In the genomic region with DNA sequence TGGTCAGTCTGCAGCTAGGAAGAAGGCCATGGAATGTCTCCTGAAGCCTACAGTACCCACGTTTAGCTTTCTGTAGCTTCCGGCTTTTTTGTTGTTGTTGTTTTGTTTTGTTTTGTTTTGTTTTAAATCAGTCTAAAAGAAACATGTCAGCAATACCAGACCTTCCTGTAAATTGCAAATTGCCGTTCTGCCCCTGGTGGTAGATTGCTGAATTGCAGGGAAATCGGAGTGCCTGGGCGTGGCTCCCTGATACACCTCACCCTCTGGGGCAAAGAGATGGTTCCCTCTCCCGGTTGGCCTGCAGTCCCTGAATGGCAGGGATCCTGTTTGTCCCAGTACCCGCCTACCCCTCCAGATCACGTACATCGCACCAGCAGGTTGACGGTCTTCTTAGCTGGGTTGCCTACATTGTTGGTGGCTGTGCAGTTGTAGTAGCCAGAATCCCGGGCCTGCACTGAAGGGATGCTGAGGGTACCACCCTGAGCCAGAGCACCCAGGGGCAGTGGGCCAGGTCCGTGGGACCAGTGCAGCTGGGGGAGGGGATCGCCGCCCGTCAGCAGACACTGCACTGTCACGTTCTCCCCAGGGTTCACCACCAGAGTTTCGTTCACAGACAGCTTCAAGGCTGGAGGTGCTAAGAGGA, we compare ENCODE assay signal across 9 mouse cellular contexts.
DNase-seq lines count a peak whose midpoint lies in the region; TF ChIP-seq lines count a peak whose summit lies in the region.
"Had no signal": no experiment of that assay in that cellular context is flagged by ENCODE, and none has a peak within 500 bp of the region (broad histone marks: within the 10 kb centered on the region; RNA-seq: fewer than 3 reads in every experiment).

No protein-coding gene starts in this region.

- H3K27ac ChIP-seq in ES-Bruce4 (ENCODE audit: insufficient read depth, low read length) = no peak overlapping the region
- H3K27ac ChIP-seq: lung, embryonic 15.5 days had no signal

- no peaks in the 10 kb centered on the region for H3K36me3 ChIP-seq in ES-Bruce4 (ENCODE audit: control insufficient read depth, insufficient read depth, low read length, poor library complexity, severe bottlenecking)
- H3K36me3 ChIP-seq: lung, embryonic 15.5 days had no signal

- no peak; the same call in 1 of the 2 replicates for TF ChIP-seq EP300 in ES-Bruce4 (IDR thresholded peaks at IDR 0.05; ENCODE audit: insufficient read depth, low read depth, low read length)

- no peak for TF ChIP-seq POLR2A in ES-Bruce4 (IDR thresholded peaks at IDR 0.05; ENCODE audit: insufficient read depth, low read length)

- H3K9ac ChIP-seq in ES-Bruce4 (ENCODE audit: low read depth, poor library complexity, severe bottlenecking) = no peak overlapping the region
- H3K9ac ChIP-seq: lung, embryonic 15.5 days had no signal

- peak; percentile 67 for TF ChIP-seq CTCF in ES-Bruce4 (IDR thresholded peaks at IDR 0.05; ENCODE audit: low read depth, low read length)

- peak overlapping the region; percentile 55 for H3K4me3 ChIP-seq in ES-Bruce4 (ENCODE audit: low read depth, low read length)
- H3K4me3 ChIP-seq: lung, embryonic 15.5 days had no signal

- H3K4me1 ChIP-seq in ES-Bruce4 (ENCODE audit: control insufficient read depth, insufficient read depth, low read length) = peaks cover 5% of the 10 kb centered on the region

- H3K27me3 ChIP-seq in ES-Bruce4 (ENCODE audit: control insufficient read depth, insufficient read depth, low read length, poor library complexity, severe bottlenecking) = no peaks in the 10 kb centered on the region

- DNase-seq in adipocyte (ENCODE audit: low spot score) = peak; percentile 64
- DNase-seq in embryo, embryonic 10.5 days (ENCODE audit: low spot score) = peak; percentile 79
- peak; percentile 87 for DNase-seq in heart, postnatal 4 days
- peak; percentile 65 to 93 for DNase-seq in layer of hippocampus, postnatal 25 days (ENCODE audit: extremely low spot score in 1 of 2, low spot score in 1 of 2)
- peak; percentile 49 to 77 for DNase-seq in lung, postnatal 4 days
- peak; percentile 39 for DNase-seq in right cerebral cortex, postnatal 25 days
- DNase-seq in Muller cell, postnatal 12 days (ENCODE audit: inconsistent ontology term) = no peak

- no peaks in the 10 kb centered on the region for H3K9me3 ChIP-seq in ES-Bruce4 (replicated peaks; ENCODE audit: control insufficient read depth, insufficient read depth, low read length, poor library complexity, severe bottlenecking)
- H3K9me3 ChIP-seq: lung, embryonic 15.5 days had no signal
